24 mouse cellular contexts compared by ENCODE assay signal in genomic region chr4:25891888-25892661, GRCm38 (mm10).
"Had no signal": no experiment of that assay in that cellular context is flagged by ENCODE, and none has a peak within 500 bp of the region (broad histone marks: within the 10 kb centered on the region; RNA-seq: fewer than 3 reads in every experiment).

No protein-coding gene starts in this region.

- H3K27me3 ChIP-seq: embryonic facial prominence, embryonic 12.5 days; embryonic facial prominence, embryonic 13.5 days; embryonic facial prominence, embryonic 15.5 days; forebrain, embryonic 12.5 days; forebrain, embryonic 13.5 days; forebrain, embryonic 15.5 days had no signal

- DNase-seq: cerebellum, adult 8-10 months; cerebellum, adult 9-10 months; cerebellum, adult 9-11 months; cerebellum, postnatal 10 days; cerebellum, postnatal 14 days; cerebellum, postnatal 25 days; cerebellum, postnatal 36 days; embryo, embryonic 11 days; forebrain, postnatal 0 days; gastrocnemius, adult 2 months; gastrocnemius, postnatal 10 days; gastrocnemius, postnatal 14 days; gastrocnemius, postnatal 25 days; gastrocnemius, postnatal 36 days; heart, adult 18-20 months; heart, adult 2 months had no signal

- ATAC-seq: forebrain, embryonic 13.5 days; forebrain, embryonic 14.5 days; forebrain, embryonic 15.5 days; forebrain, embryonic 16.5 days; forebrain, postnatal 0 days had no signal
